Mouse (Mus musculus): ENCODE measurements at regions not wholly inside any gene's neighbourhood (a gene's known extent, or its start where the extent isn't known, plus 50 kb on each side); places are given as distances from the start of the nearest gene placed in this dataset.

- no peak for ATAC-seq (replicated peaks; ENCODE audit: low FRiP score, poor library complexity, severe bottlenecking)
Measured at GRCm38 (mm10) chr12:105898580-105899293, 111.3 kb upstream of the Vrk1 start.

- ATAC-seq (replicated peaks; ENCODE audit: low FRiP score, poor library complexity, severe bottlenecking), result no peak
Measured at GRCm38 (mm10) chr12:105899294-105899909, 110.6 kb upstream of the Vrk1 start.

- no peak for ATAC-seq (replicated peaks; ENCODE audit: low FRiP score, poor library complexity, severe bottlenecking)
Measured at GRCm38 (mm10) chr12:105900479-105900878, 109.5 kb upstream of the Vrk1 start.

- no peak for ATAC-seq (replicated peaks; ENCODE audit: low FRiP score, poor library complexity, severe bottlenecking)
Measured at GRCm38 (mm10) chr12:105903072-105903471, 107.0 kb upstream of the Vrk1 start.

- peak; percentile 89 for ATAC-seq (replicated peaks; ENCODE audit: low FRiP score, poor library complexity, severe bottlenecking)
Measured at GRCm38 (mm10) chr12:105906584-105906983, 103.4 kb upstream of the Vrk1 start.

GRCm38 (mm10) chr12:105907851-105908620 lies 102.0 kb upstream of the Vrk1 start:
- no peak for ATAC-seq (replicated peaks; ENCODE audit: low FRiP score, poor library complexity, severe bottlenecking)

- ATAC-seq (replicated peaks; ENCODE audit: low FRiP score, poor library complexity, severe bottlenecking), result no peak
Measured at GRCm38 (mm10) chr12:105911556-105911955, 98.5 kb upstream of the Vrk1 start.

- ATAC-seq (replicated peaks; ENCODE audit: low FRiP score, poor library complexity, severe bottlenecking), result no peak
Measured at GRCm38 (mm10) chr12:105917388-105917963, 92.6 kb upstream of the Vrk1 start.

- ATAC-seq (replicated peaks; ENCODE audit: low FRiP score, poor library complexity, severe bottlenecking), result no peak
Measured at GRCm38 (mm10) chr12:105918775-105919174, 91.3 kb upstream of the Vrk1 start.

GRCm38 (mm10) chr12:105927210-105927609 lies 82.8 kb upstream of the Vrk1 start:
- no peak for ATAC-seq (replicated peaks; ENCODE audit: low FRiP score, poor library complexity, severe bottlenecking)

GRCm38 (mm10) chr12:105929456-105929921 lies 80.5 kb upstream of the Vrk1 start:
- no peak for ATAC-seq (replicated peaks; ENCODE audit: low FRiP score, poor library complexity, severe bottlenecking)

GRCm38 (mm10) chr12:105935441-105935880 lies 74.6 kb upstream of the Vrk1 start:
- no peak for ATAC-seq (replicated peaks; ENCODE audit: low FRiP score, poor library complexity, severe bottlenecking)

- no peak for ATAC-seq (replicated peaks; ENCODE audit: low FRiP score, poor library complexity, severe bottlenecking)
Measured at GRCm38 (mm10) chr12:105936812-105937530, 73.1 kb upstream of the Vrk1 start.

GRCm38 (mm10) chr12:105942136-105943076 lies 67.6 kb upstream of the Vrk1 start:
- ATAC-seq (replicated peaks; ENCODE audit: low FRiP score, poor library complexity, severe bottlenecking), result peak; percentile 53

GRCm38 (mm10) chr12:105943077-105943433 lies 67.0 kb upstream of the Vrk1 start:
- ATAC-seq (replicated peaks; ENCODE audit: low FRiP score, poor library complexity, severe bottlenecking), result peak; percentile 84

GRCm38 (mm10) chr12:105947332-105947731 lies 62.7 kb upstream of the Vrk1 start:
- no peak for ATAC-seq (replicated peaks; ENCODE audit: low FRiP score, poor library complexity, severe bottlenecking)

GRCm38 (mm10) chr12:105948322-105948721 lies 61.7 kb upstream of the Vrk1 start:
- no peak for ATAC-seq (replicated peaks; ENCODE audit: low FRiP score, poor library complexity, severe bottlenecking)

- no peak for ATAC-seq (replicated peaks; ENCODE audit: low FRiP score, poor library complexity, severe bottlenecking)
Measured at GRCm38 (mm10) chr12:105955764-105956290, 54.2 kb upstream of the Vrk1 start.
